Mouse (Mus musculus) MEL (cell line): ENCODE results near the gene Zfand2a. TPM values are rescaled to one million over a fixed set of nuclear protein-coding genes. Genes with fewer than 3 reads are reported as not detected.

Experiments used
- DNase-seq: peaks from one replicate; pipeline ENCODE4 v3.0.0; 2011; ENCODE audit warnings: low read depth, low spot score
- H3K27ac ChIP-seq: 2 replicates; pipeline ENCODE4 v1.5.1; 2012; ENCODE audit warnings: low read depth, mild to moderate bottlenecking, control low read depth, low read length, moderate library complexity; ENCODE audit not compliant: control insufficient read depth
- H3K27me3 ChIP-seq, 2 experiments: fragments of 150-350 bp in 1 of 2; sonication (generic) in 1 of 2; 2 replicates each; pipeline ENCODE4 v1.6.1; 2012; ENCODE audit warnings: low read length in 2 of 2, mild to moderate bottlenecking in 2 of 2, improper control_type of control experiment in 1 of 2, moderate library complexity in 1 of 2; ENCODE audit not compliant: insufficient read depth in 2 of 2, control insufficient read depth in 1 of 2
- H3K36me3 ChIP-seq, 2 experiments: 2 replicates each; pipeline ENCODE4 v1.6.1; 2012 to 2014; ENCODE audit warnings: low read length in 2 of 2, improper control_type of control experiment in 1 of 2, inconsistent platforms in 1 of 2, mild to moderate bottlenecking in 1 of 2; ENCODE audit not compliant: insufficient read depth in 2 of 2, control insufficient read depth in 1 of 2
- H3K4me1 ChIP-seq, 2 experiments: fragments of 150-350 bp in 1 of 2; sonication (generic) in 1 of 2; 2 replicates each; pipeline ENCODE4 v1.6.1; 2012; ENCODE audit warnings: low read length in 2 of 2, improper control_type of control experiment in 1 of 2, mild to moderate bottlenecking in 1 of 2; ENCODE audit not compliant: insufficient read depth in 2 of 2, control insufficient read depth in 1 of 2
- H3K4me3 ChIP-seq, 2 experiments: fragments of 150-350 bp in 1 of 2; sonication (generic) in 1 of 2; 2 replicates each; pipeline ENCODE4 v1.5.1; 2012; ENCODE audit warnings: low read depth in 2 of 2, low read length in 2 of 2, mild to moderate bottlenecking in 2 of 2, moderate library complexity in 2 of 2, control low read depth in 1 of 2, improper control_type of control experiment in 1 of 2; ENCODE audit not compliant: control insufficient read depth in 1 of 2, insufficient read depth in 1 of 2
- H3K79me2 ChIP-seq: 2 replicates; pipeline ENCODE4 v1.6.1; 2012; ENCODE audit warnings: mild to moderate bottlenecking, low read length, moderate library complexity; ENCODE audit not compliant: control insufficient read depth, poor library complexity, insufficient read depth
- H3K9ac ChIP-seq: 2 replicates; pipeline ENCODE4 v1.6.1; 2012; ENCODE audit warnings: low read depth, mild to moderate bottlenecking, control low read depth, low read length, moderate library complexity; ENCODE audit not compliant: control insufficient read depth, poor library complexity, severe bottlenecking
- H3K9me3 ChIP-seq: fragments of 150-350 bp; sonication (generic); replicated peaks from 2 replicates; pipeline ENCODE4 v1.6.1; 2012; ENCODE audit warnings: mild to moderate bottlenecking, low read length, improper control_type of control experiment, moderate library complexity; ENCODE audit not compliant: insufficient read depth
- BHLHE40 ChIP-seq: IDR thresholded peaks from 2 replicates; pipeline ENCODE4 v1.6.1; 2012; ENCODE audit warnings: low read depth, mild to moderate bottlenecking, inconsistent platforms, low read length, improper control_type of control experiment, borderline replicate concordance
- CHD1 ChIP-seq: IDR thresholded peaks from 2 replicates; pipeline ENCODE4 v1.6.1; 2012; ENCODE audit warnings: low read depth, mild to moderate bottlenecking, inconsistent platforms, low read length, improper control_type of control experiment
- CTCF ChIP-seq, 3 experiments: IDR thresholded peaks in 2 of 3; conservative IDR thresholded peaks in 1 of 3; 2 replicates each; pipeline ENCODE4 v1.5.1; 2011 to 2012; ENCODE audit warnings: low read length in 3 of 3, low read depth in 2 of 3, mild to moderate bottlenecking in 2 of 3, improper control_type of control experiment in 1 of 3, inconsistent platforms in 1 of 3, mixed read lengths in 1 of 3, moderate library complexity in 1 of 3; ENCODE audit not compliant: control insufficient read depth in 1 of 3, insufficient read depth in 1 of 3, poor library complexity in 1 of 3, severe bottlenecking in 1 of 3
- GABPA ChIP-seq: IDR thresholded peaks from 2 replicates; pipeline ENCODE4 v1.6.1; 2012; ENCODE audit warnings: low read depth, mild to moderate bottlenecking, inconsistent platforms, low read length, improper control_type of control experiment, moderate library complexity
- GATA1 ChIP-seq: IDR thresholded peaks from 2 replicates; pipeline ENCODE4 v1.6.1; 2011; ENCODE audit warnings: low read depth, low read length, improper control_type of control experiment
- HCFC1 ChIP-seq: IDR thresholded peaks from 2 replicates; pipeline ENCODE4 v1.6.1; 2012; ENCODE audit warnings: low read depth, mild to moderate bottlenecking, inconsistent platforms, low read length, improper control_type of control experiment, moderate library complexity
- KAT2A ChIP-seq: conservative IDR thresholded peaks from 2 replicates; pipeline ENCODE4 v1.6.1; 2012; ENCODE audit warnings: low read depth, low read length, improper control_type of control experiment, inconsistent platforms
- MAFK ChIP-seq: IDR thresholded peaks from 2 replicates; pipeline ENCODE4 v1.6.1; 2011; ENCODE audit warnings: low read depth, mild to moderate bottlenecking, low read length, improper control_type of control experiment, borderline replicate concordance
- MAZ ChIP-seq: IDR thresholded peaks from 2 replicates; pipeline ENCODE4 v1.6.1; 2012; ENCODE audit warnings: low read depth, mild to moderate bottlenecking, inconsistent platforms, low read length, improper control_type of control experiment
- MXI1 ChIP-seq: IDR thresholded peaks from 2 replicates; pipeline ENCODE4 v1.6.1; 2011; ENCODE audit warnings: mild to moderate bottlenecking, low read depth, low read length, improper control_type of control experiment
- MYB ChIP-seq: IDR thresholded peaks from 2 replicates; pipeline ENCODE4 v1.6.1; 2011; ENCODE audit warnings: mild to moderate bottlenecking, low read depth, low read length, improper control_type of control experiment
- MYC ChIP-seq: IDR thresholded peaks from 2 replicates; pipeline ENCODE4 v1.6.1; 2011; ENCODE audit warnings: low read depth, mild to moderate bottlenecking, low read length, improper control_type of control experiment, moderate library complexity
- NELFE ChIP-seq: IDR thresholded peaks from 2 replicates; pipeline ENCODE4 v1.6.1; 2011; ENCODE audit warnings: low read depth, low read length, improper control_type of control experiment
- NRF1 ChIP-seq: IDR thresholded peaks from 2 replicates; pipeline ENCODE4 v1.6.1; 2014; ENCODE audit warnings: low read depth, mild to moderate bottlenecking, inconsistent platforms, low read length, improper control_type of control experiment, moderate library complexity; ENCODE audit not compliant: poor library complexity, insufficient read depth, severe bottlenecking
- POLR2A ChIP-seq, 2 experiments: IDR thresholded peaks; 2 replicates each; pipeline ENCODE4 v1.6.1; 2011 to 2012; ENCODE audit warnings: low read length in 2 of 2, mild to moderate bottlenecking in 2 of 2, control low read depth in 1 of 2, improper control_type of control experiment in 1 of 2, low read depth in 1 of 2, moderate library complexity in 1 of 2; ENCODE audit not compliant: control insufficient read depth in 1 of 2, insufficient read depth in 1 of 2, poor library complexity in 1 of 2
- POLR2AphosphoS5 ChIP-seq: IDR thresholded peaks from 2 replicates; pipeline ENCODE4 v1.6.1; 2012; ENCODE audit warnings: low read depth, borderline replicate concordance, mild to moderate bottlenecking, inconsistent platforms, low read length, moderate library complexity, mixed read lengths
- RAD21 ChIP-seq: IDR thresholded peaks from 2 replicates; pipeline ENCODE4 v1.6.1; 2011; ENCODE audit warnings: mild to moderate bottlenecking, low read depth, low read length, improper control_type of control experiment
- RCOR1 ChIP-seq: IDR thresholded peaks from 2 replicates; pipeline ENCODE4 v1.6.1; 2012; ENCODE audit warnings: low read depth, mild to moderate bottlenecking, inconsistent platforms, low read length, improper control_type of control experiment
- SIN3A ChIP-seq: IDR thresholded peaks from 2 replicates; pipeline ENCODE4 v1.6.1; 2012; ENCODE audit warnings: low read length, improper control_type of control experiment, inconsistent platforms
- TCF12 ChIP-seq: IDR thresholded peaks from 2 replicates; pipeline ENCODE4 v1.6.1; 2014; ENCODE audit warnings: low read depth, mild to moderate bottlenecking, inconsistent platforms, low read length, improper control_type of control experiment, moderate library complexity
- UBTF ChIP-seq: IDR thresholded peaks from 2 replicates; pipeline ENCODE4 v1.6.1; 2012; ENCODE audit warnings: low read depth, mild to moderate bottlenecking, inconsistent platforms, low read length, improper control_type of control experiment, moderate library complexity, borderline replicate concordance; ENCODE audit not compliant: insufficient read depth
- USF2 ChIP-seq, 2 experiments: IDR thresholded peaks; 2 replicates each; pipeline ENCODE4 v1.6.1; 2011 to 2012; ENCODE audit warnings: improper control_type of control experiment in 2 of 2, low read length in 2 of 2, borderline replicate concordance in 1 of 2, inconsistent platforms in 1 of 2, low read depth in 1 of 2, mild to moderate bottlenecking in 1 of 2; ENCODE audit not compliant: insufficient read depth in 1 of 2
- ZKSCAN1 ChIP-seq: IDR thresholded peaks from 2 replicates; pipeline ENCODE4 v1.6.1; 2012; ENCODE audit warnings: low read depth, mild to moderate bottlenecking, inconsistent platforms, low read length, improper control_type of control experiment, moderate library complexity
- polyA plus RNA-seq, 2 experiments: library from polyadenylated mRNA; stranded (reverse) in 1 of 2; unstranded in 1 of 2; fragments of >175 nt in 1 of 2; fragments of >200 nt in 1 of 2; gene quantifications; 2 replicates each; pipeline versions ENCODE4 v1.2.1 to v1.2.4; 2012; ENCODE audit warnings: low replicate concordance in 2 of 2, low read depth in 1 of 2; ENCODE audit not compliant: insufficient read length in 2 of 2, insufficient read depth in 1 of 2, missing spikeins in 1 of 2
- total RNA-seq: library from RNA; depleted of rRNA; stranded (reverse); fragments of 300-350 nt; gene quantifications from 2 replicates; pipeline ENCODE4 v1.2.3, GENCODE M21; 2012

Zfand2a gene
- total and polyA plus RNA-seq, 3 experiments, result 13.8 to 15.3 TPM; not detected in 1

GRCm38 (mm10) chr5:139510682-139511366, 26.5 kb upstream of the Zfand2a start:
- TF ChIP-seq RAD21 (peak; percentile 5; the same call in 1 of the 2 replicates), CHD1 (no peak)
- H3K27me3 ChIP-seq, result no peaks in the 10 kb centered on the region; a peak in 2 of 4 replicates
- H3K9me3 ChIP-seq, result no peaks in the 10 kb centered on the region
- no peak overlapping the region for H3K9ac ChIP-seq
- DNase-seq, result no peak
- H3K4me1 ChIP-seq, result peaks cover 0 to 7% of the 10 kb centered on the region in 2 experiments; a peak in 1 of 4 replicates
- no peak overlapping the region for H3K4me3 ChIP-seq
- H3K27ac ChIP-seq, result no peak overlapping the region
- H3K36me3 ChIP-seq, result no peaks in the 10 kb centered on the region; a peak in 1 of 4 replicates
- H3K79me2 ChIP-seq, result no peaks in the 10 kb centered on the region

GRCm38 (mm10) chr5:139506207-139506606, 21.9 kb upstream of the Zfand2a start:
- Histone ChIP-seq H3K79me2 (no peaks in the 10 kb centered on the region), H3K36me3 (no peaks in the 10 kb centered on the region; a peak in 1 of 4 replicates), H3K9ac (no peak overlapping the region), H3K9me3 (no peaks in the 10 kb centered on the region), H3K4me1 (peaks cover 0 to 8% of the 10 kb centered on the region in 2 experiments; a peak in 1 of 4 replicates)
- TF ChIP-seq SIN3A (peak; percentile 56), MAFK (no peak), MXI1 (peak; percentile 47; the same call in 1 of the 2 replicates)
- TF ChIP-seq, all 39 proteins: peak for 2
- Histone ChIP-seq H3K27ac (no peak overlapping the region), H3K27me3 (peaks cover 0 to 3% of the 10 kb centered on the region in 2 experiments; a peak in 1 of 4 replicates), H3K4me3 (peak overlapping the region in 1 of 2 experiments; percentile 38; a peak in 1 of 4 replicates)
- DNase-seq, result peak; percentile 85

DNA sequence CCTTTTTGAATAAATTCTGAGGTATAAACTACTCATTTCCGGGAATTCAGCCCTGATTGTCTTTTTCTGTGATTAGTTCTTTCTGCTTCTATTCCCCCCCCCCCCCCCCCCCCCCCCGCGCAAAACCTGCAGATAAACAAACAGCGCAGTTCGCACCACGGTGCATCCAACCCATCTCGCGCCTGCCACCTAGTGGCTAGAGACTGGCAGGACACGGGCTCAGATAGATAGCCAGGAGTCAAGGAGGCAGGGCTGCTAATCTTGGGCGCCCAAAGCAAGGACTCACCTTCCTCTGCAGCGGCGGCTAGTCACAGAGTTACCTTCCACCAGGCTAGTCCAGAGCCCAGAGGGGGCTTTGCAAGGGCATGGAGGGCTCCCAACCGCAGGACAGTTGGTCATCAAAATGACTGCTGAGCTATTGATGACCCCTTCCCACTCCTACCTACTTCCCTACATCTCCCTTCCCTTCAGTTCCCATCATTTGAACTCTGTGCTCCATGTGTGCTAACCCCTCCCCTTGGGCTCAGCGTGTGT, 20.8 kb upstream of the Zfand2a start:
- Histone ChIP-seq H3K36me3 (no peaks in the 10 kb centered on the region; a peak in 1 of 4 replicates), H3K27me3 (peaks cover 0 to 5% of the 10 kb centered on the region in 2 experiments; a peak in 2 of 4 replicates), H3K4me1 (peaks cover 0 to 8% of the 10 kb centered on the region in 2 experiments; a peak in 1 of 4 replicates), H3K27ac (no peak overlapping the region), H3K9me3 (no peaks in the 10 kb centered on the region), H3K79me2 (no peaks in the 10 kb centered on the region), H3K9ac (no peak overlapping the region), H3K4me3 (no peak overlapping the region)
- DNase-seq, result peak; percentile 85
- TF ChIP-seq POLR2A (IDR thresholded peaks at IDR 0.05; ENCODE audit: control insufficient read depth in 1 of 2, insufficient read depth in 1 of 2, low read depth in 1 of 2, low read length in 2 of 2, poor library complexity in 1 of 2) (no peak), ZKSCAN1 (no peak), MYB (no peak), USF2 (IDR thresholded peaks at IDR 0.05; ENCODE audit: borderline replicate concordance in 1 of 2, insufficient read depth in 1 of 2, low read depth in 1 of 2, low read length in 2 of 2) (no peak), BHLHE40 (no peak), NRF1 (no peak), HCFC1 (0 out of 2 replicates have a peak, but pooled peaks have one; percentile 35), MYC (no peak), GABPA (no peak), CTCF (IDR thresholded peaks at IDR 0.05 in 2 of 3, conservative IDR thresholded peaks at IDR 0.05 in 1 of 3; ENCODE audit: control insufficient read depth in 1 of 3, insufficient read depth in 1 of 3, low read depth in 2 of 3, low read length in 3 of 3, poor library complexity in 1 of 3, severe bottlenecking in 1 of 3) (peak; percentile 83 to 95 (median 87)), KAT2A (no peak), POLR2AphosphoS5 (no peak), RCOR1 (peak; percentile 35; the same call in 1 of the 2 replicates), TCF12 (no peak), MAZ (no peak), UBTF (no peak), GATA1 (0 out of 2 replicates have a peak, but pooled peaks have one; percentile 10), SIN3A (peak; percentile 63; the same call in 1 of the 2 replicates), NELFE (no peak)
